Mouse (Mus musculus) embryonic facial prominence, embryonic 14.5 days (tissue): ENCODE results near the gene Fgf4. TPM values are rescaled to one million over a fixed set of nuclear protein-coding genes. Genes with fewer than 3 reads are reported as not detected.
"Not testable (repeated sequence)": the region's sequence is repeated elsewhere in the genome, so short reads cannot be mapped to it uniquely, and the experiment has no call there.

ENCODE experiments used
- ATAC-seq: fragments of 200-750 bp; cut with Nextera tagmentation; 2 replicates; pipeline ENCODE4 v1.8.0; 2017; ENCODE audit warnings: low read depth, moderate number of reproducible peaks, moderate TSS enrichment
- DNase-seq: peaks from one replicate; pipeline ENCODE4 v3.0.0-alpha.2; 2015; ENCODE audit warnings: low spot score
- H3K27ac ChIP-seq: fragments of 300-500 bp; sonication (generic); replicated peaks from 2 replicates; pipeline ENCODE4 v1.5.1; 2014; ENCODE audit warnings: low read depth, mild to moderate bottlenecking, low read length, moderate library complexity
- H3K27me3 ChIP-seq: fragments of 300-500 bp; sonication (generic); replicated peaks from 2 replicates; pipeline ENCODE4 v1.6.1; 2014; ENCODE audit warnings: low read length; ENCODE audit not compliant: control insufficient read depth, insufficient read depth
- H3K36me3 ChIP-seq: fragments of 300-500 bp; sonication (generic); 2 replicates; pipeline ENCODE4 v1.6.1; 2014; ENCODE audit warnings: low read length, mixed read lengths; ENCODE audit not compliant: control insufficient read depth, insufficient read depth
- H3K4me1 ChIP-seq: fragments of 300-500 bp; sonication (generic); 2 replicates; pipeline ENCODE4 v1.6.1; 2014; ENCODE audit warnings: antibody characterized with exemption, low read length; ENCODE audit not compliant: control insufficient read depth, insufficient read depth
- H3K4me2 ChIP-seq: fragments of 300-500 bp; sonication (generic); 2 replicates; pipeline ENCODE4 v1.6.1; 2014; ENCODE audit warnings: low read depth, mild to moderate bottlenecking, low read length, moderate library complexity, mixed read lengths
- H3K4me3 ChIP-seq: fragments of 300-500 bp; sonication (generic); 2 replicates; pipeline ENCODE4 v1.5.1; 2014; ENCODE audit warnings: low read depth, mild to moderate bottlenecking, low read length
- H3K9ac ChIP-seq: fragments of 300-500 bp; sonication (generic); 2 replicates; pipeline ENCODE4 v1.6.1; 2014; ENCODE audit warnings: low read depth, mild to moderate bottlenecking, low read length, moderate library complexity, mixed read lengths
- H3K9me3 ChIP-seq: fragments of 300-500 bp; sonication (generic); 2 replicates; pipeline ENCODE4 v1.6.1; 2016; ENCODE audit warnings: low read length; ENCODE audit not compliant: control insufficient read depth
- WGBS: fragments of 180-500 bp; shearing (Covaris S2); extraction: QIAGEN DNeasy Blood & Tissue Kit; methylation state at CpG from one replicate; pipeline ENCODE4 v1.1.7; 2014; 5-methylcytosine and 5-hydroxymethylcytosine counted together
- polyA plus RNA-seq: library from polyadenylated mRNA; unstranded; fragments of >200 nt; fragmentation: Nextera tagmentation; extraction: Ambion mirVana; gene quantifications from 2 replicates; pipeline ENCODE4 v1.2.1, GENCODE M21; 2014

Gene Fgf4
- polyA plus RNA-seq, 1 experiment from 2014 or later: 1.0 TPM

DNA sequence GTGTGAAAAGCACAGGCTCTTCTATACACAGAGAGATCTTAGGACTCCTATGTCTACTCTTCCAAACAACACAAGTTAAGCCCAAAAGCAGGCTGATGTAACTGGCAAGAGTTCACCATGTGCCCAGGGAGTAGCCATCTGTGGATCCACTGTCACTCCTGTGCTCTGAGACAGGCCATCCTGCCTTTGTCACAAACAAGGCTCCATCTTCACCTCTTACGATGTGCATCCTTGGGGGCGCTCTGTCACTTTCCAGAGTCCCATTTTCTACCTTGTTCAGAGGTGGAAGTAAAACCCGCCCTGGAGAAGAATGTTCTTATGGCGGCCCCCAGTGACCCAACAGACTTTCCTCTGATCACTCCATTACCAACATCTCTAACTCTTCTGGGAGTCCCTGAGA lies 47.5 kb downstream of the Fgf4 start:
- Histone ChIP-seq H3K9me3 (no peaks in the 10 kb centered on the region), H3K4me1 (peaks cover 5% of the 10 kb centered on the region), H3K27ac (no peak overlapping the region), H3K36me3 (no peaks in the 10 kb centered on the region), H3K4me2 (peak overlapping the region; percentile 87), H3K4me3 (no peak overlapping the region; the same call in 1 of the 2 replicates), H3K27me3 (peaks cover 56% of the 10 kb centered on the region), H3K9ac (no peak overlapping the region)
- 11% methylated on average over 4 of the region's 4 CpGs for WGBS
- ATAC-seq: no peak
- no peak for DNase-seq

DNA sequence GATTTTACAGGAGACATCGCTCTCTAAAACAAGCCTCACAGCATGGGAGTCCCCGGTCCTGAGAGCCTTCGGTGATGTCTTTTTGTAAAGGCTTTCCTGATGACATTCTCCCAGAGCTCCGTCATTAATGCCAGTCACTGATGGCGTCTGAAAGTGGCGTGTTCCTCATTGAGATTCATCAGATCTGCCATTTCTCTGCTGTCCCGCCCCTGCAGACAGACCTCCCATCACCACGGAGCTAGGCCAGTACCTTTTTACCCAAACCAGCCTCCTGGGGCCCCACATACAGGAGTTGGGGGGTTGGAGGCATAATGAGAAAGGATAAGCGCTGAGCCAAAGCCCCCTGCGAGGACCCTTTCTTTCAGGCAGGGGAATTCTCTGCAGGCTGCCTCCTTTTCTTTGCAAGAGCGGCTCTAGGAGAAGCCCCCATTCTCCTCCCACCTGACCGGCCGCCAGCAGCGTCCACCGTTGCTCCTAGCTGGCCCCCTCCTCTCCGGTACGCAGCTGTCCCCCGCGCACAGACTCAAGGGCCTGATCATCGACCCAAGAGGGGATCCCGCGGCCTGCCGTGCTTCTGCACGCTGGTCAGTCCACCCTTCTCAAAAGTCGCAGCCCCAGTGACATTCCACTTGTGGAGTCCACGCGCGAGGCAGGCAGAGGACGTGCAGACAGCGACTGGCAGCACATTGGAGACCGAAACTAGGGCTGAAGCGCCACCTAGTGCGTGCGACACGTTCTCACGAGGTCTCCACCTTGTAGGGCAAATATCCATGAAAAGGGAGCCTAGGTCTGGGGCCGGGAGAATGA lies 48.3 kb downstream of the Fgf4 start:
- Histone ChIP-seq H3K36me3 (no peaks in the 10 kb centered on the region), H3K27ac (no peak overlapping the region), H3K4me1 (peaks cover 5% of the 10 kb centered on the region), H3K9me3 (no peaks in the 10 kb centered on the region), H3K4me3 (peak overlapping the region; percentile 44), H3K4me2 (peak overlapping the region; percentile 87), H3K27me3 (peaks cover 54% of the 10 kb centered on the region), H3K9ac (peak overlapping the region; percentile 56)
- peak; percentile 87 for DNase-seq
- ATAC-seq: peak; percentile 85
- under 1% methylated on average over 37 of the region's 37 CpGs for WGBS

DNA sequence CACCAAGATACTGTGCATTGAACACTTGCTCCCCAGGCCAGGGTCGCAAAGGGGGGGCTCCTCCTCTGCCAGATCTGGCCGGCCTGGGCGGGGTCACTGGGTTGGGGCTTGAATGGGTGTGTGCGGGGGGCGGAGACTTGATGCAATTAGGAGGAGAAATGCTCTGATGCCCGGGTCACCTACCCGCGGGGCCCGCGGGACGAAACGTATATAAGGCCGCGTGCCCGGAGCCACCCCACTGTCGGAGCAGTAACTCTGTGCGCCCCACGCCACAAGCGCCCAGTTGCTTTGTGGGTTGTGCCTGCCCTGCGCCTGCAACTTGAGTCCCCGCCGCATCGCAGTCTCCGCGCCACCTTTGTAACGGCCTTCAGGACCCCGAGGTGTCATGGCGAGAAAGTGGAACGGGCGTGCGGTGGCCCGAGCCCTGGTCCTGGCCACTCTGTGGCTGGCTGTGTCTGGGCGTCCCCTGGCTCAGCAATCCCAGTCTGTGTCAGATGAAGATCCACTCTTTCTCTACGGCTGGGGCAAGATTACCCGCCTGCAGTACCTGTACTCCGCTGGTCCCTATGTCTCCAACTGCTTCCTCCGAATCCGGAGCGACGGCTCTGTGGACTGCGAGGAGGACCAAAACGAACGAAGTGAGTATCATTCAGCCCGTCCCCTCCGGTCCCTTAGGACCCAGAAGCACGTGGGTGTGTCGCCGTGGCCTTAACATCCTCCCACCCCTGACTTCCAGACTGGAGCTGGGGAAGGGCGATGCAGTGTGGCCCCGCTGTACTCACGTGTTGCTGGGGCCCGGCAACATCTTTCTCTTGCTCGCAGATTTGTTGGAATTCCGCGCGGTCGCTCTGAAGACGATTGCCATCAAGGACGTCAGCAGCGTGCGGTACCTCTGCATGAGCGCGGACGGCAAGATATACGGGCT lies 49.4 kb downstream of the Fgf4 start, which contains the start of gene Fgf15:
TSS of gene Fgf15 (plus strand) at position 238 of the 925 bp plus-strand sequence.
- 1% methylated on average over 47 of the region's 65 CpGs for WGBS
- H3K9ac ChIP-seq: peak within 1 kb of the TSS; percentile 56
- peak; percentile 61 for DNase-seq
- H3K36me3 ChIP-seq: no peaks in the 10 kb centered on the region
- no peak within 1 kb of the TSS for H3K27ac ChIP-seq
- H3K9me3 ChIP-seq: no peaks in the 10 kb centered on the region
- peaks cover 54% of the 10 kb centered on the region for H3K27me3 ChIP-seq
- H3K4me3 ChIP-seq: peak within 1 kb of the TSS; percentile 44
- H3K4me1 ChIP-seq: peaks cover 5% of the 10 kb centered on the region
- peak; percentile 41; the same call in 1 of the 2 replicates for ATAC-seq
- H3K4me2 ChIP-seq: peak within 1 kb of the TSS; percentile 87

DNA sequence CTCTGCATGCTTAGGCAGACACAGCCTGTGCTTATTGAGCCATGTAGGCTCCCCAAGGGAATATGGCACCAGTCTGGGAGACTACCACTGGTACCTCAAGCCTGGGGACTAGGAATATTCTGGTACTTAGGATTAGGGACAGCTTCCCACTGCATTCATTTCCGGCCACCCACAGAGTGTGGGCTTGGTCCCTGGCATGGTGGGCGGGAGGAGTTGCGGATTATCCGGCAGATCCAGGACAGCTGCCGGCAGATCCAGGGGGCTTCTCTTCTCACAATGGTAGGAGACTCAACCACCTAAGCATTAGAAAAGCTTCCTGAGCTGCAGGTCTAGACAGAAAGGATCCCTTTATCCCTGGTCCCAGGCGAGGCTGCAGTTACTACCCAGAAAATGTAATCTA lies 51.3 kb downstream of the Fgf4 start:
- no peaks in the 10 kb centered on the region for H3K9me3 ChIP-seq
- H3K4me1 ChIP-seq: peaks cover 5% of the 10 kb centered on the region
- H3K27me3 ChIP-seq: peaks cover 54% of the 10 kb centered on the region
- H3K27ac ChIP-seq: no peak overlapping the region
- no peak for ATAC-seq
- DNase-seq: no peak
- no peak overlapping the region for H3K4me2 ChIP-seq
- no peak overlapping the region; the same call in 1 of the 2 replicates for H3K4me3 ChIP-seq
- WGBS: 38% methylated on average over 6 of the region's 6 CpGs
- no peaks in the 10 kb centered on the region for H3K36me3 ChIP-seq
- H3K9ac ChIP-seq: no peak overlapping the region

DNA sequence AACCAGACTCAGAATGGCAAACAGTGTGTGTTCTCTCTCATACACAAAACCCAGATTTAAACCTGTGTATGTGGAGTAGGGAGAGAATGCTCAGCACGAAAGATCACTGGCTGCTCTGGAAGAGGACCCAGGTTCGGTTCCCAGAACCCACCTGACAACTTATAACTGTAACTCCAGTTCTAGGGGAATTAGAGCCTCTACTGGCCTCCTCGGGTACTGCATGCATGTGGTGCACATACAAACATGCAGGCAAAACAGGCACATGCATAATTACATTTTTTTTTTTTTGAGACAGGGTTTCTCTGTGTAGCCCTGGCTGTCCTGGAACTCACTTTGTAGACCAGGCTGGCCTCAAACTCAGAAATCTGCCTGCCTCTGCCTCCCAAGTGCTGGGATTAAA lies 58.3 kb downstream of the Fgf4 start:
- 92% methylated on average over 3 of the region's 3 CpGs for WGBS
- not testable (repeated sequence) for H3K27me3 ChIP-seq, ATAC-seq, H3K4me2 ChIP-seq, H3K4me3 ChIP-seq, H3K9ac ChIP-seq, DNase-seq, H3K27ac ChIP-seq, H3K36me3 ChIP-seq, H3K9me3 ChIP-seq, H3K4me1 ChIP-seq

DNA sequence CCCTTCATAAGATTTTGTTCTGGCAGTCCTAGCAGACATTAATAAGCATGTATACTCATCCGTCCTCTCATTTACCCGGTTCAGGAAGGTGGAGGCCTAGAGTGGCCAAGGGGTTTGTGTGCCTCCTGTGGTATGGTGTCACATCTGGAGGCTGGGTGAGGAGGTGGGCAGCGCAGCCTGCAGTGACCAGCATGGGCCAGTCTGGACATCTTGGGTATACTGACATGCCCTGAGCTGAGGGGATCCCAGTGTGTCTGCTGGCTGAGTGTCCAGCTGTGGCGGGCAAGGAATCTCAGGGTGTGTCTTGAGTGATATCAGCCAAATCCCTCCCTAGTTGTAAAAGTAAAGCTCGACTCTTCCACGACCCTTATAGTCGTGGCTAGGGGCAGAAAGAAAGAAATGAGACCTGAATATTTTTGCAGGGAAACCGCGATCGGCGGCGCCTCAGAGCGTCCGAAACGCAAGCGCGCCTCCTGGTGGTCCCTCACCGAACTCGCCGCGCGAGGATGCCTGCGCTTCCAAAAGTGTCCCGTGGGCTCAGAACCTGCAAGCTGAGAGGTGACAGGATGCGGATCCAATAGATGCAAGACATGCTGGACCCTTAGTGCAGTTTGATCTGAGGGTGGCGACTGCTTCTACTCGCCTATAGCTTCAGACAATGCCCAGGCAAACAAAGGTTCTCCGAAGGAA lies 59.7 kb downstream of the Fgf4 start:
- whole genome bisulfite sequencing: 11% methylated on average over 28 of the region's 28 CpGs
- Histone ChIP-seq H3K9ac (peak overlapping the region; percentile 40; the same call in 1 of the 2 replicates), H3K9me3 (no peaks in the 10 kb centered on the region), H3K4me3 (0 out of 2 replicates have a peak overlapping the region, but pooled peaks have one; percentile 3), H3K4me1 (no peaks in the 10 kb centered on the region), H3K27ac (no peak overlapping the region), H3K27me3 (no peaks in the 10 kb centered on the region; the same call in 1 of the 2 replicates), H3K36me3 (no peaks in the 10 kb centered on the region), H3K4me2 (peak overlapping the region; percentile 44)
- ATAC-seq: peak; percentile 34
- DNase-seq: peak; percentile 54

DNA sequence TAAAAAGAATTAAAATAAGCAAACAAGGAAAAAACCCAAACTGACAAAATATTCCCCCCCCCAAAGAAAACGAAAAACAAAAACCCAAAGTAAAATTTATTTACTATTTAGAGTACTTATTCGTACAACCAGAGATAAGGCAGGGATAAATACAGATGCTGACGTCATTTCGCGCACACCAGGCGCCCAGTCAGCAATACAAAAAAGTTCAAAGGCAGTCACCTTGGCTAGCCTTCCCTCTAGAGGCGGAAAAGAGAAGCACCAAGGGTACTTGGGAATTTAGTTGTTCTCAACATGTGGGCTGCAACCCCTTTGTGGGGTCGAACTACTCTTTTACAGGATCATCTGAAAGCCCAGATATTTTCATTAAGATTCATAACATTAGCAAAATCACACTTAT lies 60.6 kb downstream of the Fgf4 start:
- DNase-seq (no peak), ATAC-seq (no peak)
- Histone ChIP-seq H3K4me1 (no peaks in the 10 kb centered on the region), H3K4me2 (no peak overlapping the region), H3K27me3 (no peaks in the 10 kb centered on the region), H3K9me3 (no peaks in the 10 kb centered on the region), H3K27ac (no peak overlapping the region), H3K9ac (no peak overlapping the region), H3K36me3 (no peaks in the 10 kb centered on the region), H3K4me3 (no peak overlapping the region)
- 17% methylated on average over 8 of the region's 8 CpGs for WGBS

DNA sequence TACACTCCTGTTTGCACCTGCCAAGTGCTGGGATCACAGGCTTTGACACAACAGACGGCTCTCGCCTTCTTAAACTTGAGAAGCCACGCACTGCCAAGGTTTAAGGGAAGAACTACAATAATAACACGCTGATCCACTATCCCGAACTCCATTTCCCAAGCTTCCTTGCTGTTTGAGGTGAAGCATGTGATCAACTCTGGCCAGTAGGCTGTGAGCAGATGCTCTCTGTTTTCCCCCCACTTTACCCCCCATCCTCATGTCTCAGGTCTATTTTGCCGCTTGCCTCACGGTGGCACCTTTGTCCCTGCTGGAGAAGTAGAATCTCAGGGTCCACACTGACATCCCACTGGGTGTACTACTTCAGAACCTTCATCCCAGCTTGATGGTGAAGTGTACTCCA lies 61.5 kb downstream of the Fgf4 start:
- H3K4me1 ChIP-seq: no peaks in the 10 kb centered on the region
- DNase-seq (no peak), ATAC-seq (peak; percentile 16; the same call in 1 of the 2 replicates)
- H3K9ac ChIP-seq: no peak overlapping the region
- WGBS: 26% methylated on average over 7 of the region's 7 CpGs
- H3K9me3 ChIP-seq: no peaks in the 10 kb centered on the region
- no peaks in the 10 kb centered on the region for H3K27me3 ChIP-seq
- no peak overlapping the region for H3K27ac ChIP-seq
- no peak overlapping the region for H3K4me3 ChIP-seq
- H3K4me2 ChIP-seq: no peak overlapping the region
- H3K36me3 ChIP-seq: no peaks in the 10 kb centered on the region
